Mouse (Mus musculus) adrenal gland, postnatal 25 days (tissue): ENCODE data around the gene Dctd. TPM values are rescaled to one million over a fixed set of nuclear protein-coding genes. Genes with fewer than 3 reads are reported as not detected.

ENCODE experiments used
- DNase-seq: peaks from one replicate; pipeline ENCODE4 v3.0.0; 2021; ENCODE audit warnings: mixed read lengths
- long read RNA-seq: library from polyadenylated mRNA; stranded (forward); transcript quantifications from one replicate; pipeline ENCODE4 v2.0.0, GENCODE M21; 2021
- total RNA-seq: library from RNA; stranded (reverse); gene quantifications from 2 replicates; pipeline ENCODE4 v1.2.3, GENCODE M21; 2021

Dctd gene
- total RNA-seq = 6.1 and 6.5 TPM in 2 replicates
- long read RNA-seq, transcript Dctd-203 (6 exons, 2,096 nt) = major isoform, 5 of 5 reads
- long read RNA-seq, partial matches to known transcripts = 0 of 5 reads
- long read RNA-seq, other reads (novel, unspliced or antisense) = 0 of 5 reads

DNA sequence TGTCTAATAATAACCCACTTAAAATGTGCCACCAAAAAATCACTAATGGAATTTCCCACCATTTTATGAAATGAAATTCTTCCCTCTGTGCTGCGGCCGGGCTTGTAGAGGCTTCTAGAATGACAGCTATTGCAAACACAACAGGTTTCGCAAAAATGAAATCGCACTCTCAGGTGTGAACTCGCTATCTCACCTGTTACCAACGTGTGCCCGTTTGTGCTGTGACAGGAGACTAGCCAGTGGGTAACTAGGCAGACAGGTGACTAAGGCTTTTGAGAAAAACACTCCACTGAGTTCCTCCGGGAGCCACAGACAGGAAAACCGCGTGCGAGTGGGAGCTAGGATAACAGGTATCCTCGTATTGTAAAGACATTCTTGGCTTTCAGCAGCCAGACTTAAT, at the start of gene Dctd:
Gene Dctd, plus strand, starts transcription at position 301 of the 400 bp plus-strand sequence.
- DNase-seq = no peak

DNA sequence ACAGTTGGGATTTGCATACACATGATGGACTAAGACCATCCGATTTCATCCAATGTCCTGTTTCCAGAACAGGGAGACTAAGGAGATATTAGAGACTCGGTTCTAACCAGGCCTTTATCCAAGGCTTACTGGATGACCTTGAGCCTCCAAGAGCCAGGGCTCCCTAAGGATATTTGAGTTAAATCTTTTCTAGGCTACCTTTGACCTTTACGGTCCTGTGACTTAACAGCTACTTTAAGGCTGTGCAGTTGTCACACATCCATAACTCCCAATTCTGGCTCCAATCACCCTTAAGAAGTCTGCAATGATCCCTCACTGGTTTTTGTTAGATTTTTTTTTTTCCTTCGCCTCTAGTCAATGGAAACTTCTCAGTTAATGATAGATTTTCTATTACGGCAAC, 45.3 kb upstream of the Dctd start:
- DNase-seq = no peak

DNA sequence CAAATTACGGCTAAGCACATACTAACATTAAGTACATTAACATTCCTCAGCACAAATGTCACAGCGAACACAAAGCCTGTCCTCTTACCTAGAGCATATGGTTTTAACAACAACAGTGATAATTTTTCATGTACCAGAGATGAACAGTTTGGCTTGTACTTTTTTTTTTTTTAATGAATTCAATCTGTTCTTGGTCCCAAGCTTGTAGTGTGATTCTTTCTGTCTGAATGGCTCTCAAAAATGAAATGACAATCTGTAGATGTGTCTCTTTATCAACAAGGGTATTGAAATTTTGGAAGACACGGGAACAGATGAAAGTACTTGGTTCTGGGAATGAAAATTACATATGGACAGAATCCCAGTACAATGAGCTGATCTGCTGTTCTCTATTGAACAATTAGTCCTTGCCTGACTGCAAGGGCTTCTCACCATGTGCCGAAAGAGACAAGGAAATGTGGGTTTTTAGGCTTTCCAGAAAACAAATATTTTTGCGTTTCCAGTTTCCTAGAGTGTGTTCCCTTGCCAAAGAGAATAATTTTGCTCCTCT, 35.3 kb upstream of the Dctd start:
- no peak for DNase-seq

DNA sequence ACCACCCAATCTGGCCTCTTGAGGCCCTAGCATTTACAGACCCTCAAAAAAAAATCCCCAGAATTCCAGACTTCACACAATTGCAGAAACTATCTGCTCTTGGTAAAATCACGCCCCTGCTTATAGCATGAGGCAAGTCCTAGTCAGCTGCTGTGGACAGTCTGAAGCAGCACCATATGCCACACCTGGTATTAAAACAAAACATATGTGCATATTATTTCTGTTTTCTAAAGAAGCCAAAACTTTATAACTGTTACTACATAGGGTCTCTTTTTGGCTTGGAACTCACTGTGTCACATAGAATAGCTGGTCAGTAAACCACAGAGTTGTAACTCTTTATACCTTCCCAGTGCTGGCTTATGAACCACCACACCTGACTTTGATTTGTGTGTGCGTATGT, 24.7 kb upstream of the Dctd start:
- DNase-seq = no peak

DNA sequence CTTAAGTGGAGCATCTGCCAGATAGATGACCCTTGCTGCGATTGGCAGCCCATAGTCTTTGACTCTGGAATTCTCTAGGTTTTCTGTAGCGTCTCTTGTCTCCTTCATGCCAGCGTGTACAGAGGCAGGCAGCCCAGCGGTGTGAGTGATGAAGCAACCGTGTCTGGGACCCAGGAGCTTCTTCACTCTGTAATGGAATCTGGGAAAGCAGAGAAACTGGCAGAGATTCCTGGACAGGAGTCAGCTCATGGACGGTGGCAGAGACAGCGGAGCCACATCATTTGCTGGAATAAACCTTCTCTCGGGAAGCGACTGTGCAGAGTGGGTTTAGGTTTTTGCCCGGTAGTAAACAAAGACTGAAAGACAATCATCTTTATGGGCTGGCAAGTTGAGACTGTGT, 16.5 kb upstream of the Dctd start:
- DNase-seq = no peak

DNA sequence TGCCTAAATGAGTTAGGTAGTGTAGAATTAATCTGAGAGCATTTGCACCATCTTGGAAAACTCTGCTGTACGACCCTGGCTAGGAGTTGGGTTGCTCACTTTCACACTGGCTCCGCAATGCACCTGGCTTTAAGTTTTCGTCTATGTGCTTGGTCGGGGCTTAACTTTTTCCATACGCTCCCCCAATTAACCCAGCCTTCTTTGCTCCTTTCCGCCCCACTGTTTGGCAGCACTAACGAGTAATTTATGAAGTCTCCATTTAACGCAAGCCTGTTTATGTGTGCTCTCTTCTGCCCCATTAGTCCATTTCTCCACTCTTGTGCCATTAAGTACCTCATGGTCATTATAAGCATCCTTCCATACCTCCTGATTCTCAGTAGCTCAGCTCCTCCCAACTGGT, 8.2 kb upstream of the Dctd start:
- DNase-seq = no peak

DNA sequence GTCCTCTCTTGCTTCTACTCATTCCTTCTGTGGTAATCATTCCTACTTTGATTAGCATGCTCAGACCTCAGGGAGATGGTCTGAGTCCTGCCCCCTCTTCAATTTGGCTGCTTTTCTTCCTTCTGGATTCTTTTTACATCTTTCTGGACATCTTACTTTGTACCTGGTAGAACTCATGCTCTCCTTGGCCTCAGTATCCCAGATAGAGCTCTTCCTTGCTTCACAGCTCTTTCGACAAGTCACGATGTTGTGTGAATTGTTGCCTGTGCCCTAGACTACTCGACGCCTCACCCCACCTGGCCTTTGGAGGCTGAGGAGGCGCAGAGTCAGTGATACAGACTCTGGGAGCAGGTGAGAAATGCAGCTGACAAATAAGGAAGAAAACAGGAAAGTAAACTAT, 3.5 kb upstream of the Dctd start:
- DNase-seq = no peak

DNA sequence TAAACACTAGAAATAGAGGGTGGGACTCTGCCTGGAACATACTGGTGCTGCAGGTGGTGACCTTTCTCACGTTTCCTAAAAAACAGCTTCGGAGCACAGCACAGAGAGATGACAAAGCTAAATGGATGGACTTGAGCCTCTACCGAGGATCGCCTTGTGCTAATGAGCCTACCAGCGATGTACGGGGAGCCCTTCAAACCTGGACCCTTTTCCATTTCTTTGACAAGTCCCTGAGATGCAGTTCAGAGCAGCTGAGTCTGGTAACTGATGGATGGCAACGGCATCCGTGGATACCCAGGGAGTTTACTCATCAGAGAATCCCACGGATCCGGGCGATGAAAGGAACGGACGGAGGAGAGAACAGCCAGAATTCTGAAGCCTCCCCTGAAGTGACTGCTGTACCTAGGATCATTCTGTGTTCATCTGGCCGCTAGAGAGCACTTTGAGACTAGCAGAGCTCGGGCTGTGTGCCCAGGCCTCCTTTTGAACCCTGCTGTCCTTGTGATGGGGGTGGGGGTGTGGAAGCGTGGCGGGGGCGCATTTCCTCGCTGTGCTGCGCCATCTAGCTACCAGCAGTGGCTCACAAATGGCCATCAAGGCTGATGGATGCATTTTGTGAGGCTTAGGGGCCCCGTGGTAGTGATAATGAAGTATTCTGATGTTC, 1.6 kb upstream of the Dctd start:
- DNase-seq = peak; percentile 72

DNA sequence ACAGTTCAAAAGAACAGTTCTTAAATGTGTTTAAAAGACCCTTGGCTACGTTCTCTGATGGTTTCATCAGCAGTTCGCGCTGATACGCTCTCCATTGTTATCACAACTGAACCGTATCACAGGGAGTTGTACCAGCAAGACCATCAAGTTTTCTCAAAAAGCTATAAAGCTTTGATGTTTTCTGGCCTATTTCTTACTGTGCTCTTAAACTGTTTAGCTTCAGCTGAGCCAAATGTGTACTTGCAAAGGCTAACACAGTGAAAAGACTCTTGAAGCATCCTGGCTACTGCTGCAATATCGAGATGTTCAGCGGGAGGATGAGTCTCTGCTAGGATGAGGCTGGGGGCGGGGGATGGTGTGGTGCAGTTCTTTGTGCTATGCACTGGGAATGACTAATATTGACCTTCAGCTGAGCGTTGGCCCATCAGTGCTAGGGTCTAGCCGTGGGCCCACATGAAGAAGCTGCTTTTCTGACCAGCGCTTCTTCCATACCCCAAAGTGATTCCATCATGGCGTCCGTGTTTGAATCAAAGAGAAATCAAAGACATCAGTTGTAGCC, 732 bp upstream of the Dctd start:
- peak; percentile 26 for DNase-seq

DNA sequence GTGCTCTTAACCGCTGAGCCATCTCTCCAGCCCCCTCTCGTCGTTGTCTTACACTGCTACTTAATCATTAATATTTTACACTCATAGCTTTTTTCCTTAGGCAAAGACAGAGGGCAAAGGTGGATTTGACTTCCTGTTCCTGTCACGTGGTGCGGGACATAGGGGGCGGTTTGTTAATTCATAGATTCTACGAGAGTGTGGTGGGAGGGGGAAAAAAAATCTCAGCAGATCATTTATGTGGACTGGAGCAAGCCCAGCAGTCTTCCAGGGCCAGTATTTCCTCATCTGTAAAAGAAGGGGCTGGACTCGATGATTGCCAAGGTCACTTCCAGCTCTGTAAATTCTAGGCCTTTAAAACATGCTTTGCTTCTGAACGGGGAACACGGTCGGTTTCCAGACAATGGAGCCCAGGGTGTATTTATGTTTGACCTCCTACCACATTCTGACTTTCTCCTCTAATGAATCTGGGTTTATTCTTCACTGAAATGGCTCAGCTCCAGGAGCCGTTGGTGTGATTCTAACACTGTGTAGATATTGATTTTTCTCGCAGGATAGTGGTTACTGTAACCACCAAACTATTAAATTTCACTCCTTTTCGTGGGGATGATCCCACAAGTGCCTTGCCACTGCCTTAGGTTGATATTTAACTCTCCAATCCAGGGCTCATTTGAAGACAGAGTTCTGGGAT, 1.4 kb downstream of the Dctd start:
- no peak for DNase-seq

DNA sequence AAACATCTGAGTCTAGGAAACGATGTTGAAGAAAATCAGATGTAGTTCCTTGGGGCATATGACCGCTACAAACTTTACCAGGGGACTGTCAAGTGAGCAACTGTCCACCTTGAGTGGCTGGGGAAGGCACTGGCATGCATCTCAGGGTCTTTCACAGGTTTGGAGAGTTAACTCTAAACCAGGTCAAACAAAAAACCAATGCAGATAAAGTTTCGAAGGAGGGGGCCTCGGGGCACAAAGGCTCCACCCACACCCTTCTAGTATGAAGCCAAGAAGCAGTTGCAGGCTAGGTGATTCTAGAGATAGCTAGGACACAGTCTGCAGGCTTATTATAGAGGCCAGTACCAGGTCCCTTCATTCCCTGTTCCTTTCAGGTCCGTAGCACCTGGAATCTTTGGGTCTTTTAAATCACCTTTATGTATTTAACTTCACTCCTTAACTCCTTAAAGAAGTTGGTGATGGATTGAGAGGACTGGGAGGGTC, 10.5 kb downstream of the Dctd start:
- DNase-seq = no peak

DNA sequence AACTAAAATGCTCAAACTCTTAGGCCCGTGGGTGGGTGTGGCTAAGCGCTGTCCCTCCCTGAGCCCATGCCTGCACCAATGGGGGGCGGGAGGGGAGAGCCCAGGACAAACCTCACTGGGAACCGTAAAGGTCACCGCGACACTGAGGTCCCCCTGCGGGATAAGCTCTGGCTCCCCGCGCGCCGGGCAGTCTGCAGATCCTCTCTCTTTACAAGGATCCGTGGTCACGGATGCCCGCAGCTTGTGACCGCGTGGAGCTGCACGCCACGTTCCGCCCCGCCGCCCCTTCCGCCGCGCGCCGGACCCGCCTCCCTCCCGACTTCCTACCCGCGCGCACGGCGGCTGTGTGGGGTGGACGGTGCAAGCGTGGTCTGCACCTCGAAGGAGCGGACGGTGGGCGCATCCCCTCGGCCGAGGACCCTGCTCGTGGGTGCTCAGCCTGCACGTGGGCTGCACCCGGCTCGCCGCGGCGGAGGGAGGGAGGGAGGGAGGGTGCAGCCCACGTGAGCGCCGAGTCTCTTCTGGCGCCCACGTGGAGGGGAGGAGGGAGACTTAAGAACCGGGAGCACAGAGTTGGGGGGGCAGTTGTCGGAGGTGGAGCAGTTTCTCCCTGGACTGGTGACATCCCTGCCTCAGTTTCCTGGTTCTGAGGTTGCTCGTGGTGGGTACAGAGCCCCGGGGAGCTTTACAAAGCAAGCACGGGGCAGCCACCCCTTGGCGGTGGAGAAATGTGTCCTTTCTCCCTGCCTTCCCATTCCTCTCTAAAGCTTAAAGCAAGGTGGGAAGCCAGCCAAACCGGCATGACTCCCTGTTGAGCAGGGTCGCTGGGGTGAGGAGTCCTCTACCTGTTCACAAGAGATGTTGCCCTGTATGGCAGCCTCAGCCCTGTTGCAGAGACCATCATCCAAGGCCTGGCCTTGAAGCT, 11.2 kb downstream of the Dctd start:
- DNase-seq = peak; percentile 70

DNA sequence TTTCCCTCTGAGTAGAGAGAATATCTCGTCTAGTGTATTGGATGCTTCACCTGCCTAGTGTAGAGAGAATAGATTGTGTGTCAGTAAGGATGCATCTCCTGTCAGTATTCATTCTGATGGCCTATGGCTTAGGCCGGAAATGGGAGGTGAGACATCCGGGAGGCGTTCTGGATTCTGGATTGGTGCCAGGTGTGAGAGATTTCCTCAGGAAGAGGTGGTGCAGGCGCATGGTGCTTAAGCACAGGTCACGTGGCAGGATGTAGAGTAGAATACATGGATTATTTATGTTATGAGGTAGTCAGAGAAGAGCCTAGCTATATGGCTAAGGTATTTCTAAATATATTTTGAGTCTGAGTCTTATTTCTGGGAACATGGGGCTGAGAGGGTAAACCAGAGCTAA, 15.7 kb downstream of the Dctd start:
- DNase-seq = no peak

DNA sequence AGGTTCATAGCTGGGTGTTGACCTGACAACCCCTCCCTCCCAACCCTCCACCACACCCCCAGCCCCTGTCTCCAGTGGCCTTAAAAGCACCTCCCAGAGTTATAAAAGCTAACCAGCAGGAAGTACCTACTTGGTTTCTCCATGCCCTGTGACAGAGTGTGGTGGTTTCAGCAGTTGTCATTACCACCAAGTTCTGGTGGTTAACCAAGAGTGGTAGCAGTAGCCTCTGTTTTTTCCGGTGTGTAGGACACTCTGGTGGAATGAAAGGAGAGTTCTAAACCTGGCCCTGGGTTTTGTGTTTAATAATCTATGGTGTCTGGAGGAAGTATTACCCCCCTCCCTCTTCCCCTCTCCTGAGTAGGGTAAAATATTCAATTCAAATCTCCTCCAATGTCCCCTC, 24.1 kb downstream of the Dctd start:
- no peak for DNase-seq

DNA sequence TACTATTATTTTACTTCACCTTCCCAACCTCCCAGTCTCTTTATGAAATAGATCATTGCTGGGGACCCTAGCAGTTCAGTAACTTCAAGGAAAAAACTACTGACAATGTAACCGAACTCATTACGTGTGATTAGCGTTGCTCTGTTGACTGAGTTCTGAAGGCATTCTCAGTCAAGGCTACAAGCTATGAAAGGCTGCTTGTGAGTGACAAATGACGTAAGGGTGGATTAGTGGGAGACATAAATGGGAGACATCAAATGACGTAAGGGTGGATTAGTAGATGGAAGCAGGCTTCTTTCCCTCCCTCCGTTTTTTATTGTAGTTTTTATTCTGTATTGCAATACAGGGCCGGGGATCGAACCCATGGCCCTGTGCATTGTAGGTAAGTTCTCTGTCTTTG, 26.0 kb downstream of the Dctd start:
- no peak for DNase-seq

DNA sequence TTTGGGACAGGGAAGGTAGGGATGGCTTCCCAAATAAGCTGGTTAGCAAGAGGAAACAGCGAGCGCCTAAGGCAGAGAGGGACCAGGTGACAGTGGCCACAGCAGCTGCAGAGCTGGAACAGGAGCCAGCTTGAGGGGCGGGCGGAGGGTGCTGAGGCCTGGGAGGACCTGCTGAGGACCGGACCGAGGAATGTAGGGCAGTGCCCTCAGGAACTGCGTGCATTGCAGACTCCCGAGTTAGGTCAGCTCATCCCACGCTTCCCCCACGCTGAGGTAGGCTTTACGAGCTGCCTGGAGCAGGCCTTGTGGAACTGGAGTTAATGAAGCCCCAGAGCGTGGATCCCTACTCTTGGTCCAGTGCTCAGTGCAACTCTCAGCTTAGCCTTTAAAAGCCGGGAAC, 28.1 kb downstream of the Dctd start:
- DNase-seq = no peak

DNA sequence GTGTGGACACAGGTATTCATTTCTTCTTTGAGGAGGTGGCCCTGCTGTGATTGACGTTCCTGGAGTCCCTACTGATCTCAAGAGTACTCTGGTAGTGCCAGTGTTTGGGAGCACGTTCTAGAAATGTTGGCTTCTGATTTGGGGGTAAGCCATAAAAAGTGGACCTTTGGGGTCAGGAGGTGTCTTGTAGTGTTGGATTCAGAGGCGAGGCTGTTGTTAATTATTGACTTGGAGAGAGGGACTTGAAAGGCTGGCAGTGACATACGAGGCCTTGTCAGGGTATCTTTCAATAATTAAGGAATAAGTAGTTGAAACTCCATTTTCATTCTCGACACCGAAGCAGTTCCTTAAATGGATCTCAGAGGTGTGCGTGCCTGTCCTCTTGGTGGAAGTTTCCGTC, 31.4 kb downstream of the Dctd start:
- no peak for DNase-seq

DNA sequence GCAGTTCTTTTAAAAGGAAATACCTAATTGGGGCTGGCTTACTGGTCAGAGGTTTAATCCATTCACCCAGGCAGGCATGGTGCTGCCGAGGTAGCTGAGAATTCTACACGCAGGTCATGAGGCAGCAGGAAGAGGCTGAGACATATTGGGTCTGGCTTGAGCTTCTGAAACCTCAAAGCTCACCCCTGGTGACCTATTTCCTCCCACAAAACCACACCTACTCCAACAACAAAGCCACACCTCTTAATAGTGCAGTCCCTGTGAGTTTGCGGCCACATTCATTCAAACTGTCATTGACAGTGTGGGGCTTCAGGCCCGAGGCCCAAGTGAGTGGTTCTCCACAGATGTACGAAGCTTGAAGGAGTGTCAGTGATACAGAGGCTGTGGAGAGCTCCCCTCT, 34.4 kb downstream of the Dctd start:
- no peak for DNase-seq

DNA sequence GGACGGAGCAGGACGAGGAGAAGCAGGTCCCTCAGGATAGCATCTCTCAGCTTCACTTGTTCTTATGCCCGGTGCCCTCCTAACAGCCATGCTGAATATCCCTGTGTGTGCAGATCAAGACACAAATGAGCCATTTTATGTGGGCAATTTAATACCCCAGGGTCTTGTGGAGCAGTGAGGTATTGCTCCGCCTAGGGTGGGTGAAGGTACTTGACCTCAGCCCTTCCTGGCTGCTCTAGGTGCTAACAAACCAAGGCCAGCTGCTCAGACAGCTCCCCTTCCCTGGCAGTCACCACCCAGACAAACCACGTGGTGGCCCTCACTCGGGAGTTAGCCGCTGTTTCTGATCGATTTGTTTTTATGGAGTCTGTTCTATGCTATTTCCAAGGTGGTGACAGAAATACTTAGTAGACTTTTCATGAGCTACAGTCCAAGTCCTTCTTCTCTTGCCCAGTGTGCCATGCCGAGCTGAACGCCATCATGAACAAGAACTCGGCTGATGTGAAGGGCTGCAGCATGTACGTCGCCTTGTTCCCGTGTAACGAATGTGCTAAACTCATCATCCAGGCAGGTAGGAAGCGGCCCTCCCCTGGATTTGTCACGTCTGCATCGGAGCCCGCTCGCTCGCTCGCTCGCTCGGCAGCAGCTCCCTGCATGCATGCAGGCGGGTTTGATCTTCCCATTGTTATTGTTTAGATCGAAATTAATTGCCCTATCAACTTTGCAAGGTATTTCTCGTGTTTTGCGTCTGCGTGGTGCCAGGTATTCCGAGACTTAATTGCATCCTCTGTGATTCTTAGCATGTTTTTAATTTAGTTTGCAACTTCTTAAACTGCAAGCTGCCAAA, 38.1 kb downstream of the Dctd start:
- DNase-seq = no peak

DNA sequence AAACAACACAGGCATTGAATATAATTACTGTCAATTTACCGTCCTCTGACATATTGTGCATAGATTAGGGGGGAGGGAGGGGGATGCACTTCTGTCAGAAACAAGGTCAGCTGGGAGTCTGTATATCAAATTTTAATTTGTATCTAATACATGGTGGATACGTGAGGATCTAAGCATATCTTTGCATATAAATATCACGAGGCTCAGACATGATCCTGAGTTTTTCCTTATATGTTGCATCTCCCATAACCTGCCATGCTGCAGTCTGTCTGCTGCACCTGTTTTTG, 38.7 kb downstream of the Dctd start:
- DNase-seq = no peak

DNA sequence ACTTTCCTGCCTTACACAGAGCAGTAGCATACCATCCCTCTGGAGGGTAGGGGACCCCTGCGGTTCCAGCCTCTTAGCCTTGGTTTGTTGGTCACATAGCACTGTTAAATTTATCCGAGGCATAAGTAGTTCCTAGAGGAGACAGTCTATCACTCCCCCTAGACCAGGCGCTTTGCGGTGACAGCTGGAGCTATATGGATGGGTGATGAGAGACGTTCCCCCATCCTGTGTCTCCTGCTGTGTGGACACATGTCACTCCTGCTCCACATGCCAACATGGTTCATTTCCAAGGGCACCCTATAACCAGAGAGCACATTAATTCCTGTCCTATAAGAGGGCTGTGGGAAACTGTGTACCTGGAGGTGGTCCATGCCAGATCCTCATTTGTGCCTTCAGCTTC, 42.1 kb downstream of the Dctd start:
- DNase-seq = no peak

DNA sequence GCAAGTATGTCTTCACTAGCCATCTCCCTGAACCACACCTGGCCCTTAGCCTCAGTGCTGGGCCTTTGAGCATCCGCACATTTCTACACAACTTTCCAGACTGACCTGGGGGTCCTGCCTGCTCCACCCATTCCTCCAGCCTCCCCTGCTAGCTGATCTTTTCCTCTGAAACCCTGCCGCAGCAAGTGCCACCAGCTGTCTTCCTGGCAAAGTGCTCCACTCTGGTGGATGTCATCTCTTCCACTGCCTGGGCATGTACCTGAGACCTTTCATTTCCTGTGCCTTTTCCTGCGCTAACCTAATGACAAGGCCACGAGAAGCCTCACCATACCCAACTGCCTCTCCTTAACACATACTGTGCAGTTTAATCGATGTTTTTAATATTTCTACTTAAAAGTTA, 46.9 kb downstream of the Dctd start:
- no peak for DNase-seq
